Mouse (Mus musculus) gastrocnemius, postnatal 25 days (tissue): ENCODE data around the gene Clec3a. TPM values are rescaled to one million over a fixed set of nuclear protein-coding genes. Genes with fewer than 3 reads are reported as not detected.

Experiments used
- DNase-seq: peaks from one replicate; pipeline ENCODE4 v3.0.0; 2022
- long read RNA-seq, 2 experiments: library from polyadenylated mRNA; stranded (forward); transcript quantifications; one replicate each; pipeline ENCODE4 v2.0.0; 2021
- total RNA-seq, 2 experiments: library from RNA; stranded (reverse); gene quantifications; 1 replicate in 1 of 2; 2 replicates in 1 of 2; pipeline ENCODE4 v1.2.3; 2021

Clec3a gene
- total RNA-seq, result under 1 TPM; 0.51 TPM
- long read RNA-seq, experiment 1, result 0 reads
- long read RNA-seq, experiment 2, result 0 reads

DNA sequence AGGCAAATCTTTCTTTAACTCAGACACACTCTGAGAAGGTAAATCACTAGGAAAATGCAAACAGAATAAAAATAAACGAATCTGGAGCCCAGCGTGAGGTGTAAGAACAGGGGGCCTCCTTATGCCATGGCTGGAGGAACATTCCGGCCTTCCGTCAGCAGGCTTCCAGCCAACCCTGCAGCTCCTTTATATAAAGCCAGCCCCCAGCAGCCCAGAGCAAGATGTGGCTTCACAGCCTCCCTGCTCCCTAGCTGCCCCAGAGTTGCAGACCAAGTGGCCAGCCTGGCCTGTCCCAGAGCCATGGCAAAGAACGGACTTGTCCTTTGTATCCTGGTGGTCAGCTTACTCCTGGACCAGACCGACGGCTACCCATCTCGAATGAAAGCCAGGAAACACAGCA lies at the start of gene Clec3a:
TSS of gene Clec3a (plus strand) at position 301 of the 400 bp plus-strand sequence.
- no peak for DNase-seq

- peak; percentile 46 for DNase-seq
Measured at GRCm38 (mm10) chr8:114369038-114369976, 48.6 kb upstream of the Clec3a start.

GRCm38 (mm10) chr8:114374390-114374789 lies 43.5 kb upstream of the Clec3a start:
- no peak for DNase-seq

GRCm38 (mm10) chr8:114384189-114384588 lies 33.7 kb upstream of the Clec3a start:
- no peak for DNase-seq

DNA sequence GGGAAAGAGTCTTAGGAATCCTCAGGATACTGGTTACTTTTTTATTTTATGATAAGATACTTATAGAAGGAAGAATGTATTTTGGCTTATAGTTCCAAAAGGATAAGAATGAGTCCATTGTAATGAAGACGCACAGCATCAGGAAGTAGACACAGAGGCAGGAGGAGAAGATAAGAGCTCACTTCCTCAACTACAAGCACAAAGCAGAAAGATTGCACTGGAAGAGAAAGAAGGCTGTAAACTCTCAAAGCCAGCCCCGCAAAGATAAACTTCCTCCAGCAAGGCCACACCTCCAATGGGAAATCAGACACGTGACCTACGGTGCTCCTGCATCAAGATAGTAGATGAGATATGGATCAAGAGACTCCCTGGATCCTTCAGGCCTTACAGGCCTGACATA lies 30.4 kb upstream of the Clec3a start:
- DNase-seq, result no peak

GRCm38 (mm10) chr8:114390465-114391254 lies 27.2 kb upstream of the Clec3a start:
- no peak for DNase-seq

DNA sequence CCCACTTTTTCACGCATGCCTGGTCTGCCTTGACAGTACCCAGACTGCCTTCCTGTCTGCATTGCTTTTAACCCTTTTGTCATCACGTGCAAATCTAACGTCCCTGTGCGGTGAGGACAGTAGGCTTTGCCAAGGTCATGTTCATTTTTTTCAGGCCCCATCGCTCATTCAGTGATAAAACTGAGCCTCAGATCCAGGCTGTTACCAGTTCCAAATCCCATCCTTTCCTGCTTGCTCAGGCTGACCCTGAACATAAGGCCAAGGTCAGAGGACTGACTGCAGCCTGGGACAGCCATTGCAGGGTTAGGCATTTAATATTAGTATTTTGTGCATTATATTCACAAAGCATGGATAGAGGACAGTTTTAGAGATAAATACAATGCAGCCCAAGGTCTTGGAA lies 19.6 kb upstream of the Clec3a start:
- DNase-seq, result no peak

- no peak for DNase-seq
Measured at GRCm38 (mm10) chr8:114399273-114399672, 18.6 kb upstream of the Clec3a start.

- DNase-seq, result no peak
Measured at GRCm38 (mm10) chr8:114401679-114402078, 16.2 kb upstream of the Clec3a start.

DNA sequence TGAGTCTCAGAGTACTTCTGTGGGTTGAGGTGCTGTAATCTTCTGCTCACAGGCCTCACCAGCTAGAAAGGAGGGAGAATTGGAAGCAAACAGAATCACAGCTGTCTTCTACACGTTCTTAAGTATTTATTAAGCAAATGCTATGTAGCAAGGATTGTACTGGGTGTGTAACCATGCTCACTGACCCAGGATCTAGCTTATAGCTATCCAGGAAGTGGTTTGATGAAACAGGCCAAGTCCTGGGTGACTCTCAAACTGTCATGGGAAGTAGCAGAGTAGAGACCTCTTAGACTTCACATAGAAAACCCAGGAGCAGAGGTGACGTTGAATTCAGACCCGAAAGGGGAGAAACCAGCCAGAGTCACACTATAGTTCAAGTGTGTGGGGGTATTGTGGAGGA lies 6.5 kb upstream of the Clec3a start:
- no peak for DNase-seq

DNA sequence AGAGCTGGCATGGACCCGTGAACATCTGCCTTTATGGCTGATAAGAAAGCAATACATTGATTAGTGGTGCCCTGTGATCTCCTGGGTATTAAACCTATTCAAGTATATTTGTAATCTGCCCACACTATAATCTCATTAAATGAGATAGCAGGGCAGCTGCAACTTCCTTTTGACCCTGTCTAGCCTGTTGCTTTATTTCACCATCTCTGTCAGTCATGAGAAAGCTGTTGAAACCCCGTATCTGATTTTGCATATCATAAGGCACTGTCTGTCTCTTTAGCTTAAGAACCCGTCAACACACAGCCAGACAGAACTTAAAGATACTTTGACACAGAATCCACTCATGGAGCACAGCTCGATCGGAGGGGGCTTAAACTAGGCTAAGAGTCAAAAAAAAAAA lies 600 bp downstream of the Clec3a start:
- no peak for DNase-seq

DNA sequence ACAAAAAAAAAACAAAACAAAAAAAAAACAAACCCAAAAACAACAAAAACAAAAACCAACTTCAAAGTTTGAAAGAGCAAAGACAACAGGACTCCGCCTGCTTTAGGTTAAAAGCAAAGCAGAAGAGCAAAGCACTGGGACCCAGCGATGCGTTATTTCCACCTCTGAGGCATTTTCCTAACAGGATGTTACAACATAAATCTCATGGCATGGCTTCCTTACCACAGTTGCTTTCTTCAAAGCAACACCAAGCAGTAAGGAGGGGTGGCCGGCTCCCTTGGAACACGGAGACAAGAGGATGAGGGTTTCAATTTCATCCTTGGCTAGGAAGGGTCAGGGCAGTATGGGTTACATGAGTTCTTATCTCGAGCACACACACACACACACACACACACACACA lies 1.0 kb downstream of the Clec3a start:
- DNase-seq, result no peak

DNA sequence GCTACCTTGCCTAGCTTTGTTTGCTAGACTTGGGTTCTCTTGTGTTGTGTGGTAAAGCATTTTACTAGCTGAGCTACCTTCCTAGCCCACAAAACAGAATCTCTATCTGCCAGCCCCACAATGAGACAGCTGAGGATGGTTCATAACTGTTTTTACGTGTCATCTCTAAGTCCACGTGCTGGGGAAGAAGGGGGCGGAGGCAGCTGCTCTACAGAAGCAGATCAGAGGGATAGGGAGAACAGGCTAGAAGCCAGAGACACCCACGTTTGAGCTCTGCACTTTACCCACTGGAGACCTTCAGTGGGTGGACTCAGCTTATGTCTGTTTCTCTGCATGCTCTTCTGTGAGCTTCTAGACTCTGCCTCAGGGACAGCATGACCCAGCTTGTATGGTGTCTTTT lies 3.7 kb downstream of the Clec3a start:
- no peak for DNase-seq

DNA sequence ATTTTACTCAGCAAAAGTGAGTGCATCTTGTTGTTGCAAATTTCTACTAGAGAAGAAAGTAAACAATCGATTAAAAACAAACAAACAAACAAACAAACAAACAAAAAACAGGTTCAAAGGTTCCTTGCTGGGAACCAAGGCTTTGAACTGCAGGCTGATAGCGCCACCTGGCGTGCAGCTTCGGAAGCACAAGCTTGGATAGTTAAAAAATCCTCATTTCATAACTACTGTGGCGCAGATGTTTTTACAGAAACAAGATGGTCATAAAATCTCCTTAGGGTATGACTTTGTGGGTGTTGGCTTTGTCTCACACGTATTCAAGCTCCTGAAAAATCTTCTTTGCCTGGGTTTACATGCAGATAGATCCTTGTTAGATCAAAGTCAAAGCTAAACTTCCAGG lies 20.4 kb downstream of the Clec3a start:
- DNase-seq, result no peak

DNA sequence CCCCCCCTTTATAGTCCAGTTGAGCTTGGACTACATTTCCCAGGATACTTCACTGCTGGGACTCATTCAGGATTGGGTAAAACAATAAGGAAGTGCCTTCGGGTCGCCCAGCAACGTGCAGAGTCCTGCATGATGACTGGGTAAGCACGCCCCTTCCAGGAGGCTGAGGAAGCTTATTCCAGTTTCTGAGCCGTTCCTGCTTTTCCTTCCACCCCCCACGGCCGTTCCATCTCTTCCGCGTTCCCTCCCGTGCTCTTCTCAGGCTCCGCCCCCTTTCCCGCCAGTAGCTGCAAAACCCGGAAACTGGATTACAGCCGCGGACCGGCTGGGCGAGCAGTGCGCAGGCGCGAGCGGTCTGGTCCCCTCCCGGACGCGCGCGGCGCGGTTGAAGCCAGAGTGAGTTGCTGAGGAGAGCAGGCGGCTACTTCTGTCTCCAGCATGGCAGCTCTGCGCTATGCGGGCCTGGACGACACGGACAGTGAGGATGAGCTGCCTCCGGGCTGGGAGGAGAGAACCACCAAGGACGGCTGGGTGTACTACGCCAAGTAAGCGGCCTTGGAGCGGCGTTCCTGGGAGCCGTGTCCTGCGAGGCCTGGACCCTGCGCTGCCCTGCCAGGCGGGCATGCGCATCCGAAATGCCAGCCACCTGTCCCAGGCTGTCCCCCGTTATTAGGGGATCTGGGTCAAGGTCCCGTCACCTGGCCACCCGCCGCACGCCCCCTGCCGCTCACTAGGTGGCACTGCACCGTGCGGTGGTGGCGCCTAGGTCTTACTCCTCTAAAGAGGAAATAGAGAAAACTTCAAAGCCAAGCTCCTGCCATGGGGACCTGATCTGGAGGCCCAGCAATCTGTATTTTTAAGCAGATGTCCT lies 21.7 kb downstream of the Clec3a start, which contains the start of gene Wwox:
TSS of gene Wwox (plus strand) at position 322 of the 871 bp plus-strand sequence.
- DNase-seq, result peak; percentile 98

- DNase-seq, result no peak
Measured at GRCm38 (mm10) chr8:114440205-114440589, 22.3 kb downstream of the Clec3a start.

- no peak for DNase-seq
Measured at GRCm38 (mm10) chr8:114441616-114442015, 23.7 kb downstream of the Clec3a start.

GRCm38 (mm10) chr8:114446884-114447283 lies 29.0 kb downstream of the Clec3a start:
- DNase-seq, result no peak

GRCm38 (mm10) chr8:114452278-114452677 lies 34.4 kb downstream of the Clec3a start:
- no peak for DNase-seq

- peak; percentile 24 for DNase-seq
Measured at GRCm38 (mm10) chr8:114452781-114453221, 34.9 kb downstream of the Clec3a start.

DNA sequence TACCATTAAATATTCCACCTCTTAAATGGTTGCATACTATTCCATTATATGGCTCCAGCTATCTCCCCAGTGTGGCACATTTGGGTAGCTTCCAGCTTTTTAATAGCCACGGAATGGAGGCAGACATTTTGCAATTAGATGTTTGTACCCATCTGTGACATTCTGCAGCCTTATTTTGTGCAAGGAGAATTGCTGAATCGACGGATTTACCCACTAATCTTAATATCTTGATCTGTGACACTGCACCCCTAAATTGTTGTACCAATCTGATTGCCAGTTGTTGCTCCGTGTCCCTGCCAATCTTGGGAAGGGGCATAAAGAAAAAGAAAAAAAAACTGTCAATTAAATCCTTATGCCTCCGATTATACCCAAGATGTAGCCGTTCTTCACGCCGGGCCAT lies 37.4 kb downstream of the Clec3a start:
- DNase-seq, result no peak

GRCm38 (mm10) chr8:114455953-114456352 lies 38.1 kb downstream of the Clec3a start:
- DNase-seq, result peak; percentile 19
